Mouse (Mus musculus): ENCODE data around the gene Gpr156.

DNA sequence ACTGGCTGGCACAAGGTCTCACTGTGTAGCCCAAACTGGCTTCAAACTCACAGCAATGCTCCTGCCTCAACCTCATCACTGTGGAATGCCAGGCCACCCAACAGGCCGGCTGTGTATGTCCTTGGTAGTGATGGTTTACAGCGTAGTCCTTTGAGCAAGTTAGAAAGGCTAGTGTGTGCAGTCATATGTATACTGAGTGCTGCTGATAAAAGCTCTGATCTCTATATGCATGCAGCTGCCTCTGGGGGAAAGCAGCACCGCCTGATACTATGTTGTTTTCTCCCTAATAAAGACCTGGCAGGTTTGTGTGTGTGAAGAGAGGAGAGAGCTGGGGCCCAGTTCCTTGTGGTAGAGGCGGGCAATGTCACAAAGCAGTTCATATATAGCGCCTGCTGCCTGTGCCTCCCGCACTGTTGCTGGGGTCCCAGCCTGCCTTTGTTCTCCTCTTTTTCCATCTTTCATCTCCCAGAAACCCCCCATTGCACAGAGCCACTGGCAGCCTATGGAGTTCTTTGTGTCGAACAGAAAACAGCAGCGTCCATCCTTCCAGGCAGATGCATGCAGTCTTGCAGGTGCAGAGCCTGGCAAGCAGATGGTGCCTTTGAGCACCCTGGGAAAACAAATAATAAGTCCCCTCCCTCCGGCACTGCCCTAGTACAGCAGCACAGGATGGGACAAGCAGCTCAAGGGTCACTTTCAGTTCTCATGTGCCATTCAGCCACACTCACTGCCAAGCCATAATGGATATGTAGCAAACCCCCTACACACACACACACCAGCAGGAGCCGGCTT is 74.5 kb downstream of the Gpr156 start:
- TF ChIP-seq CTCF (IDR thresholded peaks at IDR 0.05; ENCODE audit: control insufficient read depth, insufficient read depth, low read length) (no peak), POLR2A (IDR thresholded peaks at IDR 0.05; ENCODE audit: borderline replicate concordance, control insufficient read depth, low read depth, low read length) (no peak)

Measured in bone marrow, adult 2 months (tissue).